19 mouse cellular contexts compared by ENCODE assay signal in genomic region chr16:65683703-65684320, GRCm38 (mm10).
"Had no signal": no experiment of that assay in that cellular context is flagged by ENCODE, and none has a peak within 500 bp of the region (broad histone marks: within the 10 kb centered on the region; RNA-seq: fewer than 3 reads in every experiment).

No protein-coding gene starts in this region.

- H3K9me3 ChIP-seq: kidney, embryonic 15.5 days; liver, embryonic 13.5 days; midbrain, embryonic 15.5 days; stomach, embryonic 15.5 days had no signal

- ATAC-seq: midbrain, embryonic 15.5 days had no signal

- H3K9ac ChIP-seq: kidney, embryonic 15.5 days; liver, embryonic 13.5 days; midbrain, embryonic 15.5 days; stomach, embryonic 15.5 days had no signal

- H3K4me1 ChIP-seq: kidney, embryonic 15.5 days; liver, embryonic 13.5 days; midbrain, embryonic 15.5 days; stomach, embryonic 15.5 days had no signal

- H3K4me2 ChIP-seq: kidney, embryonic 15.5 days; liver, embryonic 13.5 days; midbrain, embryonic 11.5 days; midbrain, embryonic 15.5 days; stomach, embryonic 15.5 days had no signal

- H3K27me3 ChIP-seq: kidney, embryonic 15.5 days; liver, embryonic 13.5 days; midbrain, embryonic 15.5 days; stomach, embryonic 15.5 days had no signal

- DNase-seq: kidney, adult 11 months; kidney, adult 8-10 months; kidney, postnatal 10 days; kidney, postnatal 36 days; layer of hippocampus, postnatal 36 days; liver, embryonic 13.5 days; lung, adult 2 months; lung, postnatal 14 days; lung, postnatal 4 days; right cerebral cortex, adult 18-20 months; right cerebral cortex, postnatal 14 days; right cerebral cortex, postnatal 4 days; thymus, postnatal 25 days had no signal

- H3K27ac ChIP-seq: kidney, embryonic 15.5 days; left cerebral cortex, adult 2 months; liver, embryonic 13.5 days; midbrain, embryonic 15.5 days; stomach, embryonic 15.5 days had no signal

- H3K36me3 ChIP-seq: kidney, embryonic 15.5 days; liver, embryonic 13.5 days; midbrain, embryonic 15.5 days; stomach, embryonic 15.5 days had no signal

- H3K4me3 ChIP-seq: kidney, embryonic 15.5 days; left cerebral cortex, adult 2 months; liver, embryonic 13.5 days; midbrain, embryonic 15.5 days; myocyte; stomach, embryonic 15.5 days had no signal
